Mouse (Mus musculus) limb, embryonic 15.5 days (tissue): Measurements from ENCODE around the gene Ms4a6c. TPM values are rescaled to one million over a fixed set of nuclear protein-coding genes. Genes with fewer than 3 reads are reported as not detected.
"Not testable (repeated sequence)": the region's sequence is repeated elsewhere in the genome, so short reads cannot be mapped to it uniquely, and the experiment has no call there.

Experiments used
- ATAC-seq: fragments of 200-750 bp; cut with Nextera tagmentation; 2 replicates; pipeline ENCODE4 v1.8.0; 2017; ENCODE audit warnings: low read depth, moderate TSS enrichment; ENCODE audit not compliant: insufficient number of reproducible peaks, low FRiP score, low TSS enrichment
- H3K27ac ChIP-seq: fragments of 300-500 bp; sonication (generic); 2 replicates; pipeline ENCODE4 v1.5.1; 2015; ENCODE audit warnings: moderate library complexity, mild to moderate bottlenecking, inconsistent platforms
- H3K27me3 ChIP-seq: fragments of 300-500 bp; sonication (generic); 2 replicates; pipeline ENCODE4 v1.6.1; 2015; ENCODE audit warnings: inconsistent platforms
- H3K36me3 ChIP-seq: fragments of 300-500 bp; sonication (generic); 2 replicates; pipeline ENCODE4 v1.6.1; 2015; ENCODE audit warnings: inconsistent platforms
- H3K4me1 ChIP-seq: fragments of 300-500 bp; sonication (generic); 2 replicates; pipeline ENCODE4 v1.6.1; 2015; ENCODE audit warnings: inconsistent platforms
- H3K4me2 ChIP-seq: fragments of 300-500 bp; sonication (generic); 2 replicates; pipeline ENCODE4 v1.6.1; 2015; ENCODE audit warnings: mild to moderate bottlenecking, inconsistent platforms
- H3K4me3 ChIP-seq: fragments of 300-500 bp; sonication (generic); 2 replicates; pipeline ENCODE4 v1.5.1; 2015; ENCODE audit warnings: mild to moderate bottlenecking, inconsistent platforms
- H3K9ac ChIP-seq: fragments of 300-500 bp; sonication (generic); 2 replicates; pipeline ENCODE4 v1.6.1; 2015; ENCODE audit warnings: inconsistent platforms
- H3K9me3 ChIP-seq: fragments of 300-500 bp; sonication (generic); 2 replicates; pipeline ENCODE4 v1.6.1; 2016; ENCODE audit warnings: inconsistent platforms
- WGBS: fragments of 180-500 bp; shearing (Covaris S2); methylation state at CpG from one replicate; pipeline ENCODE4 v1.1.7; 2015; 5-methylcytosine and 5-hydroxymethylcytosine counted together
- polyA plus RNA-seq: library from polyadenylated mRNA; unstranded; fragments of >200 nt; fragmentation: Nextera tagmentation; extraction: Ambion mirVana; gene quantifications from 2 replicates; pipeline ENCODE4 v1.2.1, GENCODE M21; 2015

The Ms4a6c gene
- polyA plus RNA-seq, 1 experiment from 2014 or later: 9.4 TPM

GRCm38 (mm10) chr19:11513458-11513857, 44.3 kb downstream of the Ms4a6c start:
- H3K9ac ChIP-seq: no peak overlapping the region
- no peak overlapping the region for H3K4me3 ChIP-seq
- no peak overlapping the region for H3K4me2 ChIP-seq
- no peaks in the 10 kb centered on the region for H3K9me3 ChIP-seq
- ATAC-seq: no peak
- no peaks in the 10 kb centered on the region for H3K27me3 ChIP-seq
- no peak overlapping the region for H3K27ac ChIP-seq
- no peaks in the 10 kb centered on the region for H3K4me1 ChIP-seq
- H3K36me3 ChIP-seq: no peaks in the 10 kb centered on the region
- WGBS: 41% methylated on average over 1 of the region's 1 CpGs

DNA sequence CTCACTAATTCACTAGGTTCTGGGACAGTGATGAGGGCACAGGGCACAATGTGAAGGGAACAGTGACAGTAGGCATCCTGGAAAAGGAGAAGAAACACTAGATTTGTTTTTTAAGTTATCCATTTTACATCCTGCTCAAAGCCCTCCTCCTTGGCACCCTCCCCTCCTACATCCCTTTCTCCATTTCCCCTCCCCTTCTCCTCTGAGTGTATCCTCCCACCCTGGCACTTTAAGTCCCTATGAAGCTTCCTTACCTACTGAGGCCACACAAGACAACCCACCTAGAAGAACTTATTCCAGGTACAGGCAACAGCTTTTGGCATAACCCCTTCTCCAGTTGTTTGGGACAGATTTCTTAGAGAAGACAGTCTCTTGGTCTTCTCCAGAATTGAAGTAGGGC, 47.1 kb downstream of the Ms4a6c start, which contains the start of gene Ms4a6b:
TSS of gene Ms4a6b (plus strand) at position 267 of the 400 bp plus-strand sequence.
- Histone ChIP-seq H3K4me3 (no peak within 1 kb of the TSS), H3K36me3 (no peaks in the 10 kb centered on the region), H3K4me1 (no peaks in the 10 kb centered on the region), H3K27me3 (no peaks in the 10 kb centered on the region), H3K9me3 (no peaks in the 10 kb centered on the region), H3K4me2 (no peak within 1 kb of the TSS), H3K9ac (no peak within 1 kb of the TSS), H3K27ac (no peak within 1 kb of the TSS)
- ATAC-seq: no peak

DNA sequence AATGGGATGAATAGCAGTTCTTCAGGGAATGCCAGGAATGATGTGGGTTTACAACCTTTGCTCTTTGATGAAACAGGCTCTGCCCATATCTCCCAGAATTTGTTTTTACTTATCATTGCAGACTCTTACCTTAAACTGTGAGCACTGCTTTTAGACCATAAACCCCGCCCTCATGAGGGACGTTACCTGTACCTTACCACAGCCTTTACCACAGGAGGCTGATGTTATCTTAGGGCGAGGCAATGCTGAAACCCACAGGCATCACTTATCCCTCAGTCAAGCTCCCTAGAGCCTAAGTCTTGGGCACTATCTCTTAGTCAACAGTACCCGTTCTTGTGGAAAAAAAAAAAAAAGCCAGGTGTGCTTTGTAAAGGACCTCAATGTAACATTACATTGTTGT, 47.7 kb downstream of the Ms4a6c start:
- no peak overlapping the region for H3K4me2 ChIP-seq
- H3K9ac ChIP-seq: no peak overlapping the region
- H3K9me3 ChIP-seq: no peaks in the 10 kb centered on the region
- 57% methylated on average over 4 of the region's 4 CpGs for WGBS
- H3K4me1 ChIP-seq: no peaks in the 10 kb centered on the region
- ATAC-seq: no peak
- H3K27ac ChIP-seq: no peak overlapping the region
- H3K27me3 ChIP-seq: no peaks in the 10 kb centered on the region
- no peaks in the 10 kb centered on the region for H3K36me3 ChIP-seq
- H3K4me3 ChIP-seq: no peak overlapping the region

GRCm38 (mm10) chr19:11517373-11517772, 48.2 kb downstream of the Ms4a6c start:
- H3K4me1 ChIP-seq, H3K4me3 ChIP-seq, H3K4me2 ChIP-seq, H3K27ac ChIP-seq, H3K9me3 ChIP-seq, H3K27me3 ChIP-seq, H3K9ac ChIP-seq, ATAC-seq, H3K36me3 ChIP-seq: not testable (repeated sequence)
- 31% methylated on average over 1 of the region's 1 CpGs for WGBS

- H3K4me2 ChIP-seq, H3K27me3 ChIP-seq, H3K27ac ChIP-seq, H3K9ac ChIP-seq, H3K4me1 ChIP-seq, ATAC-seq, H3K4me3 ChIP-seq, H3K36me3 ChIP-seq, H3K9me3 ChIP-seq: not testable (repeated sequence)
- WGBS: 76% methylated on average over 2 of the region's 2 CpGs
These were observed 49.2 kb downstream of the Ms4a6c start for GRCm38 (mm10) chr19:11518356-11518755.

DNA sequence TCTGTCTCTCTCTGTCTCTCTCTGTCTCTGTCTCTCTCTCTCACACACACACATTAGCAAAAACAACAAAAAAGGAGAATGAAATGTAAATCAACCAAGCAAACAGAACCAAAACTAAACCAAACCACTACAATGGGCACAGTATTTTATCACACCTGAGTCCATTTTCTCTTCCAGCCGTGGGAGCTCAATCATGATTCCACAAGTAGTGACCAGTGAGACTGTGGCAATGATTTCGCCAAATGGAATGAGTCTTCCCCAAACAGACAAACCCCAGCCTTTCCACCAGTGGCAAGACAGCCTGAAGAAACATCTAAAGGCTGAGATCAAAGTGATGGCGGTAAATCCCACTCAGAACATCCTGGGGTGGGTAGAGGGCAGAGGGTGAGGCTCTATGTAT, 51.0 kb downstream of the Ms4a6c start:
- no peaks in the 10 kb centered on the region for H3K27me3 ChIP-seq
- ATAC-seq: no peak
- 89% methylated on average over 3 of the region's 3 CpGs for WGBS
- H3K9me3 ChIP-seq: no peaks in the 10 kb centered on the region
- no peak overlapping the region for H3K27ac ChIP-seq
- H3K9ac ChIP-seq: no peak overlapping the region
- no peaks in the 10 kb centered on the region for H3K4me1 ChIP-seq
- no peaks in the 10 kb centered on the region for H3K36me3 ChIP-seq
- H3K4me3 ChIP-seq: no peak overlapping the region
- no peak overlapping the region for H3K4me2 ChIP-seq

Other genes starting within 250 kb of the Ms4a6c start
- not detected in 2 replicates for gene Ms4a12, start 236.9 kb upstream of the Ms4a6c start, polyA plus RNA-seq
- gene Ms4a1, start 203.1 kb upstream of the Ms4a6c start, polyA plus RNA-seq: not detected in 2 replicates
- not detected in 2 replicates for gene Ms4a5, start 185.5 kb upstream of the Ms4a6c start, polyA plus RNA-seq
- gene Ms4a14, start 154.9 kb upstream of the Ms4a6c start, polyA plus RNA-seq: 0.05 and 0.06 TPM in 2 replicates
- gene Ms4a7, start 133.2 kb upstream of the Ms4a6c start, polyA plus RNA-seq: 9.4 and 9.8 TPM in 2 replicates
- 12.4 and 16.0 TPM in 2 replicates for gene Ms4a4a, start 93.8 kb upstream of the Ms4a6c start, polyA plus RNA-seq
- 0.93 and 2.8 TPM in 2 replicates for gene Ms4a4c, start 64.6 kb upstream of the Ms4a6c start, polyA plus RNA-seq
- gene Ms4a4b, start 25.8 kb upstream of the Ms4a6c start, polyA plus RNA-seq: 0.19 and 0.27 TPM in 2 replicates
- 0.21 TPM in 1 of 2 replicates, not detected in the other for gene Gm8369, start 16.6 kb downstream of the Ms4a6c start, polyA plus RNA-seq
- gene Ms4a6b, start 47.1 kb downstream of the Ms4a6c start, polyA plus RNA-seq: 7.7 and 10.7 TPM in 2 replicates
- 1.9 and 2.3 TPM in 2 replicates for gene Ms4a4d, start 67.4 kb downstream of the Ms4a6c start, polyA plus RNA-seq
- 8.4 and 9.1 TPM in 2 replicates for gene Ms4a6d, start 135.5 kb downstream of the Ms4a6c start, polyA plus RNA-seq
- 2.1 and 2.2 TPM in 2 replicates for gene Ms4a2, start 154.4 kb downstream of the Ms4a6c start, polyA plus RNA-seq
- gene Ms4a3, start 171.5 kb downstream of the Ms4a6c start, polyA plus RNA-seq: 0.15 TPM in 1 of 2 replicates, not detected in the other
- not detected in 2 replicates for gene Oosp2, start 191.2 kb downstream of the Ms4a6c start, polyA plus RNA-seq
- gene Oosp1, start 221.8 kb downstream of the Ms4a6c start, polyA plus RNA-seq: not detected in 2 replicates
- not detected in 2 replicates for gene Oosp3, start 227.7 kb downstream of the Ms4a6c start, polyA plus RNA-seq